Mouse (Mus musculus): Measurements from ENCODE around the gene Six5.

DNA sequence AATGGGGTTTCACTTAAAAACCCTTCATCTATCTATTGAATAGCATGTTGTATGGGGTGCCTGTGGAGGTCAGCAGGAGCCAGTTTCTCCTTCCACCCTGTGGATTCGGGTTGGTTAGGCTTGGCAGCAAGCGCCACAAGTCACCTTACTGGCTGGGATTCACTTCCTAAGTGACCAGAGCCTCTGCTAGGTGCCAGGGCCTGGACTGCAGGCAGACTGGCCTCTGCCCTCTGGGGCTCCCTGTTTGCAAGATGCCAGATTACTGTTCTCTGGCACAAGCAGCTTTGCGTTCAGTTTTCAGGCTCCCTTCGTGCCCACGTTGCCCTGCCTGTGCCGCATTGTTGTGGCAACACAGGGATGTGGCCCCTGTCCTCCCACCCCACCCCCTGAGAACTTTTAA, 30.3 kb downstream of the Six5 start:
- no peak for TF ChIP-seq CTCF (IDR thresholded peaks at IDR 0.05)
- no peak for TF ChIP-seq EP300 (IDR thresholded peaks at IDR 0.05)

All from lung, postnatal 0 days (tissue).